Mouse (Mus musculus) lung, postnatal 25 days (tissue): Measurements from ENCODE around the gene Tmem106a.
"Not testable (repeated sequence)": the region's sequence is repeated elsewhere in the genome, so short reads cannot be mapped to it uniquely, and the experiment has no call there.

Experiments used
- DNase-seq: peaks from one replicate; pipeline ENCODE4 v3.0.0; 2022; ENCODE audit warnings: low spot score

Gene Tmem106a

DNA sequence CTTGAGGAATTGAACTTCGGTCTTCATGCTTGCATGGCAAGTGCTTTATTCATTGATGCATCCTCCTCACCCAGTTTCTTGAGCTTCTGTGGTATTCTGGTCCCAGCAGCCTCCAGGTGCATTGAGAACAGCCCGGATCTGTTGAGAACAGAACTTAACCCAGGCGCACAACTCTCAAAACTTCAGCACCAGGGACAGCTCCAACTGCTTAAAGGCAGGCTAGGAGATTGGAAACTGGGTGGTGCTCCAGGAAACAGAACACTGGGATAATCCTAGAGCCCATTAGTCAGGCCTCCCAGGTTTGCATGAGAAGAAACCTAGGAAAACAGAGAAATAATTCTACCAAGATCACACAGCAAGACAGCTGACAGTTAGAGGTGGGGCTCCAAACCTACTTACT is 20.4 kb downstream of the Tmem106a start:
- peak; percentile 31 for DNase-seq

DNA sequence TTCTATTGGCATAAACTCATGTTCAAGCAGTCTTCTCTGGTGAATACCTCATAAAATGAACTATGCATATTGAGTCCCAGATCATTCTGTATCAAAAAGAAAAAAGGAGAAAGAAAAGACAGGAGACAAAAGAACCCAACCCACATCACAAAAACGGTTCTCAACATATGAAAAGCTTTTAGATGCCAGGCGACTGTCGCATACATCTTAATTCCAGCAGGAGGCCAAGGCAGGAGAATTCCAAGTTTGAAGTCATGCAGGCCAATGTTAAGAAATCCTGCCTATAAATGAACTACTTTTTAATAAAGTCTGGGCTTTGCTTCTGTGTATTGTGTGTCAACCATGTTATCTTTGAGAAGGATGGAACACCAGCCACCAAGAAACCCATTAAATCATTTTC is 22.1 kb downstream of the Tmem106a start:
- no peak for DNase-seq

DNA sequence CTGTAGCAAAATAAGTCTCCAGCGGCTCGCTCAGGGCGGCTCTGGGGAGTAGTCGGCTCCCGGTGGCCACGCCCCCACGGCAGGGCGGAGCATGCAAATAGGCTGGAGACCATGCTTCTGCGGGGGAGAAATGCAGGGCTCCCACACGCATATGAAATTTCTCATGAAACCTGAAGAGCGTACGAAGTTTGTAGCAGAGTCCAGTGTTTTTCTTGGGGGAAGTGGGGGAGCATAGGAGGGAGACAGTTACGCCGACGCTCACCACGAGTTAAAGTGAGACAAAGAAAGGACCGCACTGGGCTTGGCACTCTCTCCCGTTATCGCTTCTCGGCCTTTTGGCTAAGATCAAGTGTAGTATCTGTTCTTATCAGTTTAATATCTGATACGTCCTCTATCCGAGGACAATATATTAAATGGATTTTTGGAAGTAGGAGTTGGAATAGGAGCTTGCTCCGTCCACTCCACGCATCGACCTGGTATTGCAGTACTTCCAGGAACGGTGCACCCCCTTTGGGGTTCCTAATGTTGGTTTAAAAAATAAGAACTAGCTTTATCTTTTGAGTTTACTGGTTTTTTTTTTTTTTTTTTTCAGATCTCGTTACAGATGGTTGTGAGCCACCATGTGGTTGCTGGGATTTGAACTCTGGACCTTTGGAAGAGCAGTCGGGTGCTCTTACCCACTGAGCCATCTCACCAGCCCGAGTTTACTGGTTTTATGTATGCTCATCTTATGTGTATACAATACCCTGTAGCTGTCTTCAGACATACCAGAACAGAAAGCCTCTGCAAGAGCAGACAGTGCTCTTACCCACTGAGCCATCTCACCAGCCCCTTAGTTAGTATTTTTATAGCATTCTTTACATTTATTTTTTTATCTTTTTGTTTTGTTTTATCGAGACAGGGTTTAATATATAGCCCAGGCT is 22.8 kb downstream of the Tmem106a start:
- peak; percentile 74 for DNase-seq

DNA sequence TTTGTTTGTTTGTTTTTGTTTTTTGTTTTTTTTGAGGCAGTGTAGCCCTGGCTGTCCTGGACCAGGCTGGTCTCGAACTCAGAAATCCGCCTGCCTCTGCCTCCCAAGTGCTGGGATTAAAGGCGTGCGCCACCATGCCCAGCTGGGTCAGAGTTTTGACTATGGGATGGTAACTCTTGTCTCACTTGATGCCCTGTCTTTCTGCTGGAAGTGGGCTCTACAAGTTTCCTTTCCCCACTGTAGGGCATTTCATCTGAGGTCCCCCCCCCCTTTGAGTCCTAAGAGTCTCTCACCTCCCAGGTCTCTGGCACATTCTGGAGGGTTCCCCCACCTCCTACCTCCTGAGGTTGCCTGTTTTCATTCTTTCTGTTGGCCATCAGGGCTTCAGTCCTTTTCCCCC is 25.1 kb downstream of the Tmem106a start:
- not testable (repeated sequence) for DNase-seq

DNA sequence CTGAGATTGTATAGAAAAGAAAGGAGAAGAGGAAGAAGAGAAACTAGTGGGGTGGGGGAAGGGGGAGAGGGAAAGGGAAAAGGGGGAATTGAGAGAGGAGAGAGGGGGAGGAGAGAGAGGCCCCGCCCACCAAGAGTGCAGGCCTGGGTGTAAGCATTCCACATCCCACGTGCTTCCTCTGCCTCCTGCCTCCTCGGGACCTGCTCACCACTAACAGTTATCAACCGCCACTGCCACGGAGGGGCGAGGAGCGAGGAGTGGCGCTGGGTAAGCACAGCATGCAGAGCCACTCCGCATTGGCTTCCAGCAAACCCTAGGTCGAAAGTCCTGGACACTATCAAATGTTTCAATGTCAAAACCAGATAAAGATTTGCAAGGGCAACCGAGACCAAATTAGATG is 28.4 kb downstream of the Tmem106a start:
- no peak for DNase-seq

DNA sequence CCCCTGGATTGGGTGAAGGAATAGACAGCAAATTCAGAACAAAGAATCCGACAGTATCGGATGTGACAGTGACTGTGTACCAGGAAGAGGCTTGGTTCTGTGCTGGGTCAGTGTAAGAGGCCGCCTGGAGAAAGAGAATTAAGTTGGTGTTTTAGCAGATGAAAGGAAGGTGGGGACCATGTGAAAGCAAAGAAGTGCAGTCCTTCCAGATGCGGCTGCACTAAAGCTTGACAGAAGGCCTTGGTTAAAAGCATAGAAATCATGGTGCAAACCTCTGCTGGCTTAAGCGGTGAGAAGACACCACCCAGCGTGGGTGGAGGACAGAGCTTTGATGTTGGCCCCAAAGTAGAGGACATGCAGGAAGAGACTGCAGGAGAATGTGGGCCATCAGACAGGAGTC is 31.6 kb downstream of the Tmem106a start:
- no peak for DNase-seq

GRCm38 (mm10) chr11:101614116-101614515 is 32.1 kb downstream of the Tmem106a start:
- DNase-seq: no peak

GRCm38 (mm10) chr11:101615380-101615779 is 33.3 kb downstream of the Tmem106a start:
- no peak for DNase-seq

- DNase-seq: no peak
Measured at GRCm38 (mm10) chr11:101616104-101616503, 34.1 kb downstream of the Tmem106a start.

- DNase-seq: no peak
Measured at GRCm38 (mm10) chr11:101616948-101617767, 35.1 kb downstream of the Tmem106a start.

- peak; percentile 18 for DNase-seq
Measured at GRCm38 (mm10) chr11:101617849-101618248, 35.8 kb downstream of the Tmem106a start.

- no peak for DNase-seq
Measured at GRCm38 (mm10) chr11:101618596-101618995, 36.6 kb downstream of the Tmem106a start.

- not testable (repeated sequence) for DNase-seq
Measured at GRCm38 (mm10) chr11:101620022-101620655, 38.1 kb downstream of the Tmem106a start.

GRCm38 (mm10) chr11:101626649-101626994 is 44.6 kb downstream of the Tmem106a start:
- no peak for DNase-seq

DNA sequence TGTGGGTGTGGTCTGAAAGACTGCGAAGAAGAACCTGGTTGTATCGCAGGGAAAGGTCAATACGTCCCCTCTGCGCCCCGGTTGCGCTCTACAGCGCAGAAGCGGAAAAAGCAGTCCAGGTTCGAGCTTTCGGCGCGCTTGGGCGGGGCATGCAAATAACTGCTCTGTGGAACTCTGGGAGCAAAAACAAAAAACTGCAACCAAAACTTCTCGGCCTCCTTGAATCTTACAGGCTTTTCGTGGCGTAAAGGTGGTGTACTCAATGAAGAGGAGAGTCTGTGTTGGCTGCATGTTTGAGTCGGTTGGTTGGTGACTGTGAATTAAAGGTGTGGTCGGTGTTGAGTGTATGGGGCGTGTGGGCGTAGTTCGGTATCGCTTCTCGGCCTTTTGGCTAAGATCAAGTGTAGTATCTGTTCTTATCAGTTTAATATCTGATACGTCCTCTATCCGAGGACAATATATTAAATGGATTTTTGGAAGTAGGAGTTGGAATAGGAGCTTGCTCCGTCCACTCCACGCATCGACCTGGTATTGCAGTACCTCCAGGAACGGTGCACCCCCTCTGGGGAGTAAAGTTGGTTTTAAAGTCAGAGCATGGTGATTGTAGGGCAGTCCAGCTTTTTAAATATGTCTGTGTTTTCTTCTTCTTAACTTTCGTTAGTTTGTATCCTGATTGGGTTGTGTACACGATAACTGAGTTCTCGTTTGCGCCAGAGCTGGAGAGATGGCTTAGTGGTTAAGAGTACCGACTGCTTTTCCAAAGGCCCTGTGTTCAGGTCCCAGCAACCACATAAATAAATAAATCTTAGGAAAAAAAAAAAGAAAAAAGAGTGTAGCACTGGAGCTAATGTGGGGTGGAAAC is 45.2 kb downstream of the Tmem106a start, which contains the start of gene Rdm1:
Rdm1 (plus strand) TSS at position 201 of the 862 bp plus-strand sequence.
- peak; percentile 83 for DNase-seq

DNA sequence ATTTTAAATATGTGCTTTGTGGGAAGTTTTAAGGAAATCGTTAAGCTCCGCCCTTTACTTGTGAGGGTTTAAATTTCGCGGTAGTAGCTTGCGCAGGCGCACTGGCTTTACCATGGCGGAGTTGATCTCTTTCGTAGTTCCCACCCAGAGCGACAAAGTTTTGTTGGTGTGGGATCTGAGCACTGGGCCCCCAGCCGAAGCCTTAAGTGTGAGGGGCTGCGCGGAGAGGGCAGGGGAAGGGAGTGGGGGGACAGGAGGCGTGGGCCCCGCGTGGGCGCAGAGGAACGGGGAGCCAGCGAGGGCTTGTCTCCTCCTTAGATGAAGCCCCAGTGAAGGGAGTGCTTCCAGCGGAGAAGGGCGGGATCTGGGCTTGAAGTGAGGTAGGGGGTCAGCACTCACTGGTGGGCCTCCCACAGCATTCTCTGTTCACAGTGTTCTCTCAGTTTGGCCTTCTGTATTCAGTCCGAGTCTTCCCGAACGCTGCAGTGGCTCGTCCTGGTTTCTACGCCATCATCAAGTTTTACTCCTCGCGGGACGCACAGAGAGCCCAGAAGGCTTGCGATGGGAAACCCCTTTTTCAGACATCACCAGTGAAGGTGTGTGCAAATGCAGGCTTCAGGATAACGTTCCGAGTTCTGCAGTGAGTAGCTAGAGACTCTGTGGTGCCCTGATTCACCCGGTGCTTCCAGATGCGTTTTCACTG is 46.0 kb downstream of the Tmem106a start:
- peak; percentile 86 for DNase-seq

DNA sequence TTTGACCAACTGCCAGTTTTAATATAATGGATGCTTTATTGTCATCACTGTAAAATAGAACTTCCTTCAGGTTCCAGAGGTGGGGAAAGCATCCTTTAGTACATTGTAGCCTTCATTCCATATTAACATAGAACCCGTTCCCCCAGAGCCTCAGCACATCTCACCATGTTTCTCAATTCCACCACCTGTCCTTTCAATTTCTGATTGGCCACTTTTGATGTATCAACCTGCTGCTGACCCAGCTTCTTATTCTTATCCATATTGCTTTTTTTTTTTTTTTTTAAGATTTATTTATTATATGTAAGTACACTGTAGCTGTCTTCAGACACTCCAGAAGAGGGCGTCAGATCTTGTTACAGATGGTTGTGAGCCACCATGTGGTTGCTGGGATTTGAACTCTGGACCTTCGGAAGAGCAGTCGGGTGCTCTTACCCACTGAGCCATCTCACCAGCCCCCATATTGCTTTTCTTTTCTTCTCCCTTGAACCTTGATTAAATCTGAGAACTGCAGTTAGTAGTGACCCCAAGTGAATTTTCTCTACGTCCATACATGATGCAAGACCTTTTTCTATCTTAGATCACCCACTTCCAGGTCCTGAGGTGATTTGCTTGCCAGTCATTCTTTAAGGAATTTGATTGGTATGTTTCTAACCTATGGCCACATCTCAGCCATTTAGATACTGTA is 46.8 kb downstream of the Tmem106a start:
- DNase-seq: not testable (repeated sequence)

DNA sequence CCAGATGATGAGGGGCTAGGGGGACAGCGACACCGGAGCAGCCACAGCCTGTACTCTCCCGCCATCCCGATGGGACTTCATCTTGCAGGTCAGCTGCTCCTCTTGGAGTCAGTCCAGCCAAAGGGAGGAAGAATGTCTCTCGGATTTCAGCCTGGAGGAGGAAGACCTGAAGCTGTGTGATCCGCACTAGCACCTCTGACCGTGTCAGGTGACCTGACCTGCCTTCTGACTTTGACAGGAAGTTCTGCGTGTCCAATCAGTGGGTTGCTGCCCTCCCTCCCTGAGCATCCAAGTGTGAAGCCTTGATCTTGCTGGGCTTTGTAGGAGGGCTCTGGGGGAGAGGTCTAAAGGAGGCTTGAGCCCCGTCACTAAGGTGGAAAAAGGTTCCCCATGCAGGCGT is 53.6 kb downstream of the Tmem106a start:
- no peak for DNase-seq

DNA sequence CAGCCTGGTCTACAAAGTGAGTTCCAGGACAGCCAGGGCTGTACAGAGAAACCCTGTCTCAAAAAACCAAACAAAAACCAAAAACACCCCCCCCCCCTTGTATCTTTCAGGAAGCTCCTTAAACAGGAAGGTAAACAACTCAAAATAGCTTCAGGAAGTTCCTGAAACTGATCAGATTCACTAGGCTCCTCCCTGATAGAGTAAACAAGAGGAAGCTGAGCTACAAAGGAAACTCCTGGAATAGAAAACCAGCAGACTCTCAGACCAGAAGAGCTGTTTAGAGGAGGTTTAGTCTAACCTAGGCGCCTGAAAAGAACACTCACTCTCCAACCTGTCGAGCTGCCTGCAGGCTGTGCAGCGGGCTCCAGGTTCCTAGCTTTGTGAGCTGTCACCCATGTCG is 57.7 kb downstream of the Tmem106a start:
- DNase-seq: no peak
